Mouse (Mus musculus): Measurements from ENCODE around the gene Ccdc86. TPM values are rescaled to one million over a fixed set of nuclear protein-coding genes. Genes with fewer than 3 reads are reported as not detected.

Gene Ccdc86
- polyA plus RNA-seq, 1 experiment from 2014 or later, result 23.4 TPM

- Histone ChIP-seq H3K4me3 (ENCODE audit: low read depth, low read length) (no peak overlapping the region), H3K27ac (ENCODE audit: low read depth, low read length) (0 out of 2 replicates have a peak overlapping the region, but pooled peaks have one; percentile 49), H3K4me2 (ENCODE audit: low read depth) (no peak overlapping the region), H3K9ac (ENCODE audit: low read length) (peak overlapping the region; percentile 11; the same call in 1 of the 2 replicates), H3K27me3 (ENCODE audit: control insufficient read depth, insufficient read depth, low read length) (no peaks in the 10 kb centered on the region), H3K36me3 (ENCODE audit: control insufficient read depth, insufficient read depth, low read length) (no peaks in the 10 kb centered on the region), H3K4me1 (ENCODE audit: control insufficient read depth, insufficient read depth, low read length) (peaks cover 5% of the 10 kb centered on the region), H3K9me3 (ENCODE audit: control insufficient read depth, low read length) (no peaks in the 10 kb centered on the region)
- no peak for DNase-seq (ENCODE audit: low spot score)
- 35% methylated on average over 4 of the region's 4 CpGs for WGBS
- no peak for ATAC-seq (ENCODE audit: insufficient read depth, low FRiP score, low TSS enrichment)
These were observed 22.4 kb downstream of the Ccdc86 start for GRCm38 (mm10) chr19:10926666-10927065.

GRCm38 (mm10) chr19:10926123-10926621 lies 22.9 kb downstream of the Ccdc86 start:
- no peaks in the 10 kb centered on the region for H3K27me3 ChIP-seq (ENCODE audit: control insufficient read depth, insufficient read depth, low read length)
- H3K4me3 ChIP-seq (ENCODE audit: low read depth, low read length), result no peak overlapping the region
- H3K9me3 ChIP-seq (ENCODE audit: control insufficient read depth, low read length), result no peaks in the 10 kb centered on the region
- DNase-seq (ENCODE audit: low spot score) (peak; percentile 24), ATAC-seq (ENCODE audit: insufficient read depth, low FRiP score, low TSS enrichment) (no peak)
- peaks cover 5% of the 10 kb centered on the region for H3K4me1 ChIP-seq (ENCODE audit: control insufficient read depth, insufficient read depth, low read length)
- H3K27ac ChIP-seq (ENCODE audit: low read depth, low read length), result 0 out of 2 replicates have a peak overlapping the region, but pooled peaks have one; percentile 49
- WGBS, result 12% methylated on average over 6 of the region's 6 CpGs
- no peak overlapping the region for H3K4me2 ChIP-seq (ENCODE audit: low read depth)
- H3K9ac ChIP-seq (ENCODE audit: low read length), result peak overlapping the region; percentile 11; the same call in 1 of the 2 replicates
- no peaks in the 10 kb centered on the region for H3K36me3 ChIP-seq (ENCODE audit: control insufficient read depth, insufficient read depth, low read length)

GRCm38 (mm10) chr19:10924220-10924619 lies 24.8 kb downstream of the Ccdc86 start:
- DNase-seq (ENCODE audit: low spot score) (no peak), ATAC-seq (ENCODE audit: insufficient read depth, low FRiP score, low TSS enrichment) (no peak)
- no peak overlapping the region for H3K4me3 ChIP-seq (ENCODE audit: low read depth, low read length)
- H3K27me3 ChIP-seq (ENCODE audit: control insufficient read depth, insufficient read depth, low read length), result no peaks in the 10 kb centered on the region
- H3K27ac ChIP-seq (ENCODE audit: low read depth, low read length), result no peak overlapping the region
- no peaks in the 10 kb centered on the region for H3K36me3 ChIP-seq (ENCODE audit: control insufficient read depth, insufficient read depth, low read length)
- H3K4me1 ChIP-seq (ENCODE audit: control insufficient read depth, insufficient read depth, low read length), result peaks cover 5% of the 10 kb centered on the region
- H3K9ac ChIP-seq (ENCODE audit: low read length), result no peak overlapping the region
- WGBS, result 41% methylated on average over 4 of the region's 4 CpGs
- H3K9me3 ChIP-seq (ENCODE audit: control insufficient read depth, low read length), result no peaks in the 10 kb centered on the region
- H3K4me2 ChIP-seq (ENCODE audit: low read depth), result no peak overlapping the region

DNA sequence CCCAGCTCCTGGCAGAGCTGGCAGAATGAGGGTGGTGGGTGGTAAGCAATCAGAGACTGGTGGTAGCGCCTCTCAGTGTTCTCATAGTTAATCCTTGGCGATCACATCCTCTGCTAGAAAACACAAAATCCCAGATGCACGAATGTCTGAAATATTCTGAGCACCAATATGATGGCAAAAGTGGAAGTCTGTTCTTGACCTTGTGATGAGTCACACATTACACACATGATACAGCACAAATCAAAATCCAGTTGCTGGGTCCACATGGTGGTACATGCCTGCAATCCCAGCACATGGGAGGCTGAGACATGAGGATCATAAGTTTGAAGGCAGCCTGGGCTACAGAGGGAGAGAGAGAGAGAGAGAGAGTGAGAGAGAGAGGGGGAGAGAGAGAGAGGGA lies 28.0 kb downstream of the Ccdc86 start:
- no peaks in the 10 kb centered on the region for H3K27me3 ChIP-seq (ENCODE audit: control insufficient read depth, insufficient read depth, low read length)
- H3K9ac ChIP-seq (ENCODE audit: low read length), result no peak overlapping the region
- no peak for DNase-seq (ENCODE audit: low spot score)
- H3K4me1 ChIP-seq (ENCODE audit: control insufficient read depth, insufficient read depth, low read length), result no peaks in the 10 kb centered on the region; the same call in 1 of the 2 replicates
- H3K9me3 ChIP-seq (ENCODE audit: control insufficient read depth, low read length), result no peaks in the 10 kb centered on the region
- H3K27ac ChIP-seq (ENCODE audit: low read depth, low read length), result no peak overlapping the region
- H3K4me3 ChIP-seq (ENCODE audit: low read depth, low read length), result no peak overlapping the region
- no peak overlapping the region for H3K4me2 ChIP-seq (ENCODE audit: low read depth)
- ATAC-seq (ENCODE audit: insufficient read depth, low FRiP score, low TSS enrichment), result no peak
- H3K36me3 ChIP-seq (ENCODE audit: control insufficient read depth, insufficient read depth, low read length), result no peaks in the 10 kb centered on the region
- WGBS, result 84% methylated on average over 3 of the region's 3 CpGs

- Histone ChIP-seq H3K9ac (ENCODE audit: low read length) (no peak within 1 kb of the TSS), H3K4me3 (ENCODE audit: low read depth, low read length) (no peak within 1 kb of the TSS), H3K27me3 (ENCODE audit: control insufficient read depth, insufficient read depth, low read length) (no peaks in the 10 kb centered on the region), H3K36me3 (ENCODE audit: control insufficient read depth, insufficient read depth, low read length) (no peaks in the 10 kb centered on the region), H3K9me3 (ENCODE audit: control insufficient read depth, low read length) (no peaks in the 10 kb centered on the region), H3K4me1 (ENCODE audit: control insufficient read depth, insufficient read depth, low read length) (no peaks in the 10 kb centered on the region), H3K27ac (ENCODE audit: low read depth, low read length) (no peak within 1 kb of the TSS), H3K4me2 (ENCODE audit: low read depth) (no peak within 1 kb of the TSS)
- DNase-seq (ENCODE audit: low spot score), result no peak
- no peak for ATAC-seq (ENCODE audit: insufficient read depth, low FRiP score, low TSS enrichment)
- WGBS, result 73% methylated on average over 2 of the region's 2 CpGs
These were observed 28.5 kb downstream of the Ccdc86 start, which contains the start of gene Zp1 for GRCm38 (mm10) chr19:10920532-10920931. Zp1 (minus strand) TSS chr19:10920632.

DNA sequence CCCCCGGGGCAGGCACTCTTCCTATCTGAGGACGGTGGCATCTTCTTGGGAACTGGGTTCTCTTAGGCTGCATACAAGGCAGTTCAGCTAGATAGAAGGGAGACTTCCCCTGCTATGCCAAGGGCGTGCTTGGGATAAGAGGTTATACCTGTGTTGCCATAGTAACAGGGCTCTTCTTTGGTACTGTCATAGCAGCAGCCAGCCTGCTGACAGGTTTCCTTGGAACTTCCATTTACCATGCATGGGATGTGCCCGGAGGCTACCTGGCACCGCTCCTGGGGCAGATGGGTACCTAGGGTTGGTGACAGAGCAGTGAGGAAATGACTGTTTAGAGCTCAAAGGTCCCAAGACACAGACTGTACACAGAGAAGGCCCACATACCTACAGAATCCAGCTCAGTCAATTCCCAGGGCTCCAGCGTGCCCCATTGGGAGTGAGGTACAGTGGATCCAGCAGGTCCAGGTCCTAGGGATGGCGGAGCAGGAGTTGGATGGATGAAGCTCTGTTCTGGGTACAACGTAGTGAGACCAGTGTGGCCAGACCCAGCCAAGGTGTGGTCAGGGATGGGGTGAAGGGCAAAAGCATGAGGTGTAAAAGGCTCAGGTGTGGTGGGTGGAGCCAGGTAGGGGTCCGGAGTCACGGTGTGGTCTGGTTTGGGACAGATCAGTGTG lies 30.6 kb downstream of the Ccdc86 start:
- WGBS, result 90% methylated on average over 10 of the region's 10 CpGs
- H3K27ac ChIP-seq (ENCODE audit: low read depth, low read length), result no peak overlapping the region
- ATAC-seq (ENCODE audit: insufficient read depth, low FRiP score, low TSS enrichment) (no peak; the same call in 1 of the 2 replicates), DNase-seq (ENCODE audit: low spot score) (no peak)
- no peaks in the 10 kb centered on the region for H3K36me3 ChIP-seq (ENCODE audit: control insufficient read depth, insufficient read depth, low read length)
- H3K9me3 ChIP-seq (ENCODE audit: control insufficient read depth, low read length), result no peaks in the 10 kb centered on the region
- no peak overlapping the region for H3K4me3 ChIP-seq (ENCODE audit: low read depth, low read length)
- no peaks in the 10 kb centered on the region for H3K27me3 ChIP-seq (ENCODE audit: control insufficient read depth, insufficient read depth, low read length)
- H3K4me2 ChIP-seq (ENCODE audit: low read depth), result no peak overlapping the region
- H3K4me1 ChIP-seq (ENCODE audit: control insufficient read depth, insufficient read depth, low read length), result no peaks in the 10 kb centered on the region
- no peak overlapping the region for H3K9ac ChIP-seq (ENCODE audit: low read length)

- no peak overlapping the region for H3K9ac ChIP-seq (ENCODE audit: low read length)
- H3K27me3 ChIP-seq (ENCODE audit: control insufficient read depth, insufficient read depth, low read length), result no peaks in the 10 kb centered on the region
- H3K4me2 ChIP-seq (ENCODE audit: low read depth), result no peak overlapping the region
- 64% methylated on average over 5 of the region's 5 CpGs for WGBS
- no peak overlapping the region for H3K4me3 ChIP-seq (ENCODE audit: low read depth, low read length)
- DNase-seq (ENCODE audit: low spot score) (no peak), ATAC-seq (ENCODE audit: insufficient read depth, low FRiP score, low TSS enrichment) (no peak)
- H3K9me3 ChIP-seq (ENCODE audit: control insufficient read depth, low read length), result no peaks in the 10 kb centered on the region
- no peaks in the 10 kb centered on the region for H3K4me1 ChIP-seq (ENCODE audit: control insufficient read depth, insufficient read depth, low read length)
- no peaks in the 10 kb centered on the region for H3K36me3 ChIP-seq (ENCODE audit: control insufficient read depth, insufficient read depth, low read length)
- H3K27ac ChIP-seq (ENCODE audit: low read depth, low read length), result no peak overlapping the region
These were observed 32.6 kb downstream of the Ccdc86 start for GRCm38 (mm10) chr19:10916506-10916905.

DNA sequence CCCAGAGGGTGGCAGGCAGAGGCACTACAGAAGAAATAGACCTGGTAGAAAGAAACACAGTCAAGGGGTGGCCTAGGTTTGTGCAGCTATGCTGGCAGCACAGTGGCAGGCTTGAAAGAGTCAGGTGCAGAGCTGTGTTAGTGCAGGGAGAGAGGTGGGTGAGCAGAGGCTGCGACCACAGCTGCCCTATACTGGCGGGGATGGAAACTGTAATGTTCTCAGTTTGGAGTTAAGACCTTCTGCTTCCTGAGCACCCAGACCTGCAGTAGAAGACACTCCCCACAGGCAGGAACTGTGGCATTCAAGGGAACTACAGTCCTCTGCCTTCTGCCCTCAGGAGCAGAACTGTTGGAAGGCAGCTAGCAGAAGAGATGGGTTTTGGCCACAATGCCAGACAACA lies 34.2 kb downstream of the Ccdc86 start:
- Histone ChIP-seq H3K4me2 (ENCODE audit: low read depth) (no peak overlapping the region), H3K27ac (ENCODE audit: low read depth, low read length) (no peak overlapping the region), H3K36me3 (ENCODE audit: control insufficient read depth, insufficient read depth, low read length) (no peaks in the 10 kb centered on the region), H3K9ac (ENCODE audit: low read length) (no peak overlapping the region), H3K4me3 (ENCODE audit: low read depth, low read length) (no peak overlapping the region), H3K27me3 (ENCODE audit: control insufficient read depth, insufficient read depth, low read length) (no peaks in the 10 kb centered on the region), H3K9me3 (ENCODE audit: control insufficient read depth, low read length) (no peaks in the 10 kb centered on the region), H3K4me1 (ENCODE audit: control insufficient read depth, insufficient read depth, low read length) (no peaks in the 10 kb centered on the region)
- ATAC-seq (ENCODE audit: insufficient read depth, low FRiP score, low TSS enrichment) (no peak), DNase-seq (ENCODE audit: low spot score) (no peak)
- whole genome bisulfite sequencing, result 86% methylated on average over 2 of the region's 2 CpGs

DNA sequence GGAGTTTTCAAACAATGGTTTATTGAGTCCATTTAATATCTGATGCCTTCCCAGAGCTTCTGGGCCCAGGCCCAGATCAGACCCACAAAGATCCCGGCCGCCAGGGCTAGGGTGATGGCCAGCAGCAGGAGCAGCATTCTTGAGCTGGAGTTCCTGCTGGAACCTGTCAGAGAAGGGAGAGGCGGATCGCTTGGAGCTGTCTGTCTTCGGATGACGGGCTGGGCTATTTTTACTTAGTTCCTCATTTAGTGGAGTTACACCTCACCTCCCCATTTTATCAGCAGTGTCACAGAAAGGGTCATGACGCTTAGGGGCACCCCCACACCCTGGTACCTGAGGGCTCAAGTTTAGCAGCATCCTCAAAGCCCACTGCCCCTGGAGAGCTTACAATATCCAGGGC lies 34.8 kb downstream of the Ccdc86 start:
- no peak overlapping the region for H3K4me3 ChIP-seq (ENCODE audit: low read depth, low read length)
- no peaks in the 10 kb centered on the region for H3K27me3 ChIP-seq (ENCODE audit: control insufficient read depth, insufficient read depth, low read length)
- 77% methylated on average over 7 of the region's 7 CpGs for WGBS
- H3K36me3 ChIP-seq (ENCODE audit: control insufficient read depth, insufficient read depth, low read length), result no peaks in the 10 kb centered on the region
- no peaks in the 10 kb centered on the region for H3K4me1 ChIP-seq (ENCODE audit: control insufficient read depth, insufficient read depth, low read length)
- H3K9me3 ChIP-seq (ENCODE audit: control insufficient read depth, low read length), result no peaks in the 10 kb centered on the region
- H3K27ac ChIP-seq (ENCODE audit: low read depth, low read length), result no peak overlapping the region
- ATAC-seq (ENCODE audit: insufficient read depth, low FRiP score, low TSS enrichment) (no peak), DNase-seq (ENCODE audit: low spot score) (no peak)
- H3K4me2 ChIP-seq (ENCODE audit: low read depth), result no peak overlapping the region
- no peak overlapping the region for H3K9ac ChIP-seq (ENCODE audit: low read length)
